Mouse (Mus musculus): ENCODE results near the gene Dlx2.
A peak's percentile ranks its signal among the peaks of the same experiment; 100 is the strongest.

Gene Dlx2

DNA sequence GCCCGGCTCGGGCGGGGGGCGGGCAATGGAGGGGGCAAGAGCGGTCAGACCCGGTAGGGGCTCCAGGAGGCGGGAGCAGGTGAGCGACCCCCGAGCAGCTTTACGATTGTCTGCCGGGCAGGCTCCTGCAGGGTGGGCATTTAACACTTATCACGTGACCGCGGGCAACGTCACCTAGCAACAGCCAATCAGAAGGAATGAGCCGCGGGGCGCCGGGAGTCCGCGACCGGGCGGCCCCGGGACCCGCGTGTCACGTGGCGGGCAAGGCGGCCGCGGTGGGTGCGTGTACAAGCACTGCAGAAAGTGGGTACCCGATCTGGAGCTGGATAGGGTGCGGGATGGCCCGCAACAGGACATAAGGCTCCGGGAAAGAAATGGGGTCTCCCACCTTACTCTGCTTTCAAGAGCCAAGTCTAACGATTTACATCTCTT lies at the start of gene Dlx2:
Dlx2 (minus strand) TSS at position 115 of the 432 bp plus-strand sequence.
- DNase-seq (ENCODE audit: low read depth), result no peak

DNA sequence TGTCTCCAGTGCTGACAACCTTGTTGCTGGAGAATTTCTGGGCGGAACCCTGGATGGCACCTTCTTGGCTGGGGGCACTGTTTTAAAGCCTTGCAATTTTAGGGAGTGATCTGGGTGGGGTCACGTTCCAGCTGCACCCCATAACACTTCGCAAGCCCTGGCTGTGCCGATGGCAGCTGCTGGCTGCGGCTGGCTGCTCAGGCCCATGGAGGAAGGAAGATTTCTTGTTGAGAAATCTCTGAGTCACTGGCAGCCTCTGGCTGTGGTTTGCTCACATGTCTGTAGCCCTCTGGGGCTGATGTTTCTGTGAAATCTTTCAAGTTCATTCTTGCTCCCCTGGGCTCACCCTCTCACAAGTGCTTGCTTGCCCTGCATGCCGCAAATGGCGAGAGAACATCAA lies 47.9 kb upstream of the Dlx2 start:
- DNase-seq (ENCODE audit: low read depth), result no peak

DNA sequence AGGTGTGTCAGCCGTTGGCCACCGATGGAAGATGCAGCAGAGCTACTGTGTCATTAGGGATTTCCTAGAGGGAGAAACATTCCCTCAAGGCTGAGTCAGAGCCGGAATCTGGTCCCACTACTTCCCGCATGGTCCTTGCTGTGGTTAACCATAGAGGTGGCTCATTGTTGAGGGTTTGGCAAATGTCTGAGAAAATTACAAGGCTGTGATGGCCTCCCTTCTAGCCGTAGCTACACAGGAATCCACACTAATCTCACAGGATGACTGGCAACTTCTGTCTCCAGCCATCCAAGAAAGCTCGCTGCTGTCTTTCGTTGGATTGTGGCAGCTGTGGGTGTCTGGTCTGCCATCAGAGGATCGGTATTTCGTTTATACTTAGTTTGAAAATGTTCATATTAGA lies 42.6 kb upstream of the Dlx2 start:
- no peak for DNase-seq (ENCODE audit: low read depth)

DNA sequence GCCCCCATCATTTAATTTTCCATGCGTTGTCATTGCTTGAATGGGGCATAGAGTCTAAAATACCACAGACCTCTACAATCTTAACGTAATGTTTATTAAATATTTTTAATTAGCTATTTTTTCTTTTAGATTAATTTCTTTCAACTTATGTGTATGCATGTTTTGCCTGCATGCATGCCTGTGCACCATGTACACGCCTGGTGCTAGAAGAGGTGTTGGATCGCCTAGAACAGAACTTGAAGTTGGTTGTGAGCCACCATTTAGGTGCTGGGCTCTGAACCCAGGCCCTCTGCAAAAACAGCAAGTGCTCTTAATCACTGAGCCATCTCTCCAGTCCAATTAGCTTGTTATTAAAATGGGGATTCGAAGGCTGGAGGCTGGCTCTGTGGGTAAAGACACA lies 34.9 kb upstream of the Dlx2 start:
- DNase-seq (ENCODE audit: low read depth), result no peak

DNA sequence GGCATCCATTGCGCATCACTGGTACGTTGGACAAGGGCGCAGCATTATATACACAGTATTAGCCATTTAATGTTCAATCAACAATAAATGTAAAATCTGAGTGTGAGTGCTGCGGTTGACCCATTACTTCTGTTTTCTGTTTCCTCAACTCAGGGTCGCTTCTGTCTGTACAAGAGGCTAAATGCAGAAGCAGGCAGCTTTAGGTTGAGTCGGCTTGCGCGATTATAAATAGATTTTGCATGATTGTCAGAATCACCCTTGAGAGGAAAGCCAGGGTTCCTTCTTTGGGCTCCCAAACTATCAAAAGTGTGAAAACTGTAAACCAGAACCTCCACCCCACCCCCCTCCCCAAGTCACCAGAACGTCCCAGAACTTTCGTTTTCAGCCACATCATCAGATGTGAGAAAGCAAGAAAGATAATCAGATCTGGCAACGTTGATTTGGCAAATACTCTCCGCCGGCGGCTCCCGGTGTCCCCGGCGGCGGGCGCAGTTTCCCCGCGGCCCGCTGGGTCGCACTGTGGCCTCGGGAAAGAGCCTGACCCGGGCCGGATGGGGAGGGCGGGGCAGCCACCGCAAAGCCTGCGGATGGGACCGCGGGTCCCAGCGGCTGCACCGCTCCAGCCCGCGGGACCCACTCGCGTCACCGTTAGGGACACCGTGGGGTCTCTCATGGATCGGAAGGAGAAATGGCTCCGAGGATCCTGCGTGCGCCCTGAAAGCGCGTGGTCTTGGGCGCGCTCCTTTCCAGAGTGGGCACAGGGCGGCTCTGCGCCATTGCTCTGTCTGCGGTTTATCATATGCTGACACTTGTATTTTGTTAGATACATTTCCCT lies 34.3 kb upstream of the Dlx2 start:
- DNase-seq (ENCODE audit: low read depth), result no peak

DNA sequence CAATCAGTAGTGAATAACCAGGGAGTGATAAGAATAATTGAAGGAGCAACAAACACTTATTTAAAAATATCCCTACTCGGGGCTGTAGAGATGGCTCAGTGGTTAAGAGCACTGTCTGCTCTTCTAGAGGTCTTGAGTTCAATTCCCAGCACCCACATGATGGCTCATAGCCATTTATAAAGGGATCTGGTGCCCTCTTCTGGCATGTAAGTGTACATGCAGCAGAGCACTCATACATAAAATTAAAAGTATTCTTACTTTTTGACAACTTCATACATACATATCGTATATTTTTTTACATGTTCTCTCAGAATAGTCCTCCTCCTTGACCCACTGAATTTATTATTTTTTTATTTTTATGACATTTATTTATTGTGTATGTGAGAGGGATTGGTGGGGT lies 30.5 kb upstream of the Dlx2 start:
- no peak for DNase-seq (ENCODE audit: low read depth)

DNA sequence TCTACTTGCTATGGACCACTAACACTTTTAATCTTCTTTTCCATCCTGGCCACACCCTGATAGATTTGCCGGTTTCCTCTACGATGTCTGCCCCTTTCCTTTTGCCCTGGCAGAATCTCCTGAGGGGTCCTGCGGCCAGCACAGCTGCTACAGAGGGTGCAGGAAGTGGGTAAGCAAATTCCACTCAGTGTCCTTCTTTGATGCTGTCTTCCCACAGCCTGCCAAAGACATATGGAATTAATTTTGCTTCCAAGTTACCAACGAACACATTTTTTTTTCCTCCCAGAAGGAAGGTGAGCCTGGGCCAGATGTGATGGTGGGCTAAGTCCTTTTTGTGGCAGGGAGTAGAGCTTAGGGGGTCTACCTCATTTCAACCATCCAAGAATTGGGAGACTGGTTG lies 27.2 kb upstream of the Dlx2 start:
- DNase-seq (ENCODE audit: low read depth), result no peak

DNA sequence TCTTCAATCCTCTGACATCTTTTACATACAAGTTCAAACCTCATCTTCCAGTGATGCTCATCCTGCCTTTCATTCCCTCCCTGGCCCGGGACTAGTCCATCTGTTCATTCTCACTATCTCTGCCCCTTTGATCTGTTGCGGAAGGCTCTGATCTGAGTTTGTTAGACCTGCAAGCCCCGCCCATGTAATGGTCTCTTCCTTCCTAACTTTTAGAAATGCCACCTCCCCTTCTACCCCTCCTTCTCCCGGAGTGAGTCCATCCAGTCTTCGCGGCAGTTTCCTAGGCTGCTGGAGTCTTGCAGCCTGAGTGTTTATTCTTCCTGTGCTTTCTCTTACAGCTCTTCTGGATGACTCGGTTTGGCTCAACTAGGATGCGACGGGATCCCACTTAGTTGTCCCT lies 19.9 kb upstream of the Dlx2 start:
- DNase-seq (ENCODE audit: low read depth), result no peak

DNA sequence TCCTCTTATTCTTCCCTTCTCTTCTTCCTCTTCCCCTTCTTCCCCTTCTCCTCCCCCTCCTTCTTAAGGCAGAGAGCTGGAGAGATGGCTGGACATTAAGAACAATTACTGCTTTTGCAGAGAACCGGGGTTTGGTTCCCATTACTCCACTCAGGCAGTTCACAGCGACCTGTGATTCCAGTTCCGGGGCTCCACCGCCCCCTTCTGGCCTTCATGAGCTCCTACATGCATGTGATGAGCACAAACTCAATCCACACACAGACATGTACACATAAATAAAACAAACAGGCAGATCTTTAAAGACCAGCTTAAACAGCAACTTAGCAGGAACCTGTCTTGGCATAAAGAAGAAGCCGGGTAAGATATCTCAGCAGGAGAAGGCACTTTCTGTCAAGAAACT lies 9.5 kb upstream of the Dlx2 start:
- DNase-seq (ENCODE audit: low read depth), result no peak

DNA sequence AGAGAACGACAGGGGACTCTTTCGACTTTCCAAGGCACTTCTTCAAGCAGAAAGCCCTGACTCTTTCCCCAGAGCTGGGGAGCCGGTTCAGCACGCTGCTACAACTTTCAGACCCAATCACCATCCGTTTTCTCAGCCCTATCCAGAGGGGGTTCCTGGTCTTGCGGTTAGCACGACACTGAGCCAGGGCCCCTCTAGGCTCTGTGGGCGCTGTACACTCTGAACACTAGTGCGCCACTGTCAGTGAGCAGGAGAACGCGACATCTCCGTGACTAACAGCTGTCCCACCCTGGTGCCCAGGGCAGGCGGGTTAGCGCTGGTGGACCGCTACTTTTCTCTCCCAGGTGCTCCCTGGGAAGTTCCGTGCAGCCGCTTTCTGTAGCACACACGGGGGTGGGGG lies 5.2 kb upstream of the Dlx2 start:
- no peak for DNase-seq (ENCODE audit: low read depth)

DNA sequence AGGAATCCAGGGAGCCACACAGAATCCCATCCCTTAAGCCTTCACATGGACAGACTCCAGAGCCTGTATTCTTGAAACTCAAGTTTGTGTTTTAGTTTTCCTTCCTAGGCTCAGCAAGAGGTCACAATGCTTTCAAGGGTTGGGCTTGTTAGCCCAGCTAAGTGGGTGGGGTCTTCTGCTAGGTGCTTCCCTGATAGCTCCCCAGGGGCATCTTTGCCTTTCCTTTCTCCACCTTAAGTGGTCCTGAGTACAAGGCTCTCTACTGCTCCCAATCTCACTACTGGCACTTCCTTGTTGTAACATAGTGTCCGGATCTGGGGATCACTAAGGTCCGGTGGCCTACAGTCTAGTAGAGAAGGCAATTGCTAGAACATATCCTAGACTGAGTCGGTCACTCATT lies 3.8 kb upstream of the Dlx2 start:
- no peak for DNase-seq (ENCODE audit: low read depth)

DNA sequence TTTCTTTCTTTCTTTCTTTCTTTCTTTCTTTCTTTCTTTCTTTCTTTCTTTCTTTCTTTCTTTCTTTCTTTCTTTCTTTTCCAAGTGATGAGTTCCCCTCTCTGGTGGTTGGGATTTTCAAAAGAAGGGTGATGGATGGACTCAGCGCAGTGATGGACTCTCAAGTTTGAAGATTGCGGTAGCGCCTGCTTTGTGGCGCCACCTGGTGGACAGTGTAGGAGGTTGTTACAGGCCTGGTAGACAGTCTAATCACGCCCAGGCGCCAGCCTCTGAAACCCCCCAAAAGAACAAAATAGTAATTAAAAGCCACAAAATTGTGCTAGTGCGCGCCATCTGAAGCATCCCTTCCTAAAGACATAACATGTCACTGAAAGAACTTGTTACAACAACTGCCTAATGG lies 1.3 kb upstream of the Dlx2 start:
- DNase-seq (ENCODE audit: low read depth), result peak; percentile 84

DNA sequence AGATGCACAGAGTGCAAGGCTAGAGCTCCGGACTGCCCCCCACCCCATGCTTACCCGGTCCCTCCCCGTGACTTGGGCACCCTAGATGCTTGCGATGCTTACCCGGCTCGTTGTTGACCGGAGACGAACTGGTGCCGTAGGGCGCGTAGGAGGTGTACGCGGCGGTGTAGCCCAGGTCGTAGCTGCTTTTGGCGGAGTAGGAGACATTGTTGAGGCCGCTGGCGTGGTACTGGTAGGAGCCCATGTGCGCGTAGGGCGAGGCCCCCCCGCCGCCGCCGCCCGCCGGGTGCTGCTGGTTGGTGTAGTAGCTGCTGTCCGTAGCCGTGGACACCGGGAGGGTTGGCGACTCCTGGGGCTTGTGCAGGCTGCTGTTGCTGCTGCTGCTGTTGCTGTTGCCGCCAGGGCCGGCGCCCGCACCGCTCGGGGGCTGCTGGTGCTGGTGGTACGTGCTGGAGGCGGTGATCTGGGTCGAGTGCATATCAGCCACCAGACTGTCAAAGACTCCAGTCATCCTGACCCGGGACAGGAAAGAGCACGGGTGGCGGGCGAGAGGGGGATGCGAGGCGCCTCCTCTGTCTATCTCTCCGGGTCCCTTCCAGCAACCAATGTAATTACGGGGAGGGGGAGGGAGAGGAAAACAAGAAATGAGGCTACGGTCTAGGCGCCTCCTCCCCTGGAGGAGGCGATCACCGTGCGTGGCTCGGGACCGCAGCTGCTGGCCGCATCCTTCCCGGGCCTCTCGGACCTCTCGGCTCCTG lies 493 bp downstream of the Dlx2 start:
- no peak for DNase-seq (ENCODE audit: low read depth)

DNA sequence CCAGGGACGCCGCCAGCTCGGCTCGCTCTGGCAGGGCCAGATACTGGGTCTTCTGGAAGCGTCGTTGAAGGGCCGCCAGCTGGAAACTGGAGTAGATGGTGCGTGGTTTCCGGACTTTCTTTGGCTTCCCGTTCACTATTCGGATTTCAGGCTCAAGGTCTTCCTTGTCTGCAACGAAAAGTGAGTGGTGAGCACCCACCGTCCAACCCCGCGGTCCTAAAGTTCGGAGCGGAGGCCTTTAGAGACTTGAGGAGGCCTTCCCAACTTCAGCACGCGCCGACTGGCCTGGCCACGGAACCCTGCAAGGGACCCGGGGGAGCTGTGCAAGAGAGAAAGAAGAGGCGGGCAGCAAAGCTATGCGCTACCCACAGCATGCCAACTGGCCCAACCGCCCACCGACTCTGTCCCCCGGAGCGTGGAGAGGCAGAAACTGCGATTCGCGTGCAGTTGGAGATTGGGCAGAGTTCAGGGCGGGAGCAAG lies 1.1 kb downstream of the Dlx2 start:
- DNase-seq (ENCODE audit: low read depth), result no peak

DNA sequence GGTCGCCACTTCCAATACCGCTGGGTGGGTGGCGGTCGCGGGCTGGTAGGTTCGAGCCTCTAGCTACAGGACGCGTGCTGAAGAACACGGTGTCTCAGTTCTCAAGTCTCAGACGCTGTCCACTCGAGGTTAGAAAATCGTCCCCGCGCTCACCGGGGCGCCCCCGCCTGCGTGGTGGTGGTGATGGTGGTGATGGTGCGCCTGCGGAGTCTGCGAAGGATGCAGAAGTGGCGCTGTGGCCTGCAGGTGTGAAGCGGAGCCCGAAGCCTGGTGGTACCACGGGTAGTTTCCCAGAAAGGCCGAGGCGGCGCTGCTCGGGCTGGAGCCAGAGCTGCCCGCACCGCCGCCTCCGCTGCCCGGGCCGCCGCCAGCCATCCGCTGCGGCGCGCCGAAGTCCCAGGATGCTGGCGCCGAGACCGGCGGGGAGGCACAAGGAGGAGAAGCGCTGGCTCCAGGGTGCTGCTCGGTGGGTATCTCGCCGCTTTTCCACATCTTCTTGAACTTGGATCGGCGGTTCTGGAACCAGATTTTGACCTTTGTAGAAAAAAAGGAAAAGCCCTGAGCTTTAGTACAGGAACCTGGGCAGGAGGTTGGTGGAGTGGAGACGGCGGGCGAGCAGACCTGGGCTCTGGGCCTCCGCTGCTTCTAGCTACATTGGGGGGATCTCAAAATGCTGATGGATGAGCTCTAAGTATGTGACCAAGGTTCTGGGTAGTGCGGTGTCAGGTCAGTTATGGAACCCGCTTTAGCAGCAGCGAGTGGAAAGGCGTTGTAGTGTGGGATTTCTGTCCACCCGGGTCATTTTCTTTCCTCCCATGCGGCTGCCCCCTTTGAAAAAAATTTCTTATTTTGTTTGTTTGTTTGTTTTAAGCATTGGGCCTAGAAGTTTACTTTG lies 1.9 kb downstream of the Dlx2 start:
- no peak for DNase-seq (ENCODE audit: low read depth)

DNA sequence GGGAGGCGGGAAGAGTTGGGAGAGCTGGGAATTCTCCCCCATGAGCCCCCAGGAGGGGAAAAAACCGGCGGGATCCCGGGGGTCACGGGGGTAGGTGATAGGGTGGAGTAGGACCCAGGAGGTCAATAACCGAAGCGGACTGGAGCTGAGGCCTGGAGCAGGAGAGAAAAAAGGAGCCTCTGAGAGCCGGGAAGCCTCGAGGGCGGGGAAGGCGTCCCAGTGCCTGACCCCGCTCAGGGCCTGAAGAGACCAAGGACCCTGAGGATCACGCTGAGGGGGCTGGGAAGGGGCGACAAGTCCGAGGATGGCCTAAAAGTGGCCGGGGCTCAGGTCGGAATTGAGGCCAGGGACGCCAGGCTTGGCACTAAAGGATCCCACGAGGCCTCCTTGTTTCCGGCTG lies 2.6 kb downstream of the Dlx2 start:
- DNase-seq (ENCODE audit: low read depth), result no peak

DNA sequence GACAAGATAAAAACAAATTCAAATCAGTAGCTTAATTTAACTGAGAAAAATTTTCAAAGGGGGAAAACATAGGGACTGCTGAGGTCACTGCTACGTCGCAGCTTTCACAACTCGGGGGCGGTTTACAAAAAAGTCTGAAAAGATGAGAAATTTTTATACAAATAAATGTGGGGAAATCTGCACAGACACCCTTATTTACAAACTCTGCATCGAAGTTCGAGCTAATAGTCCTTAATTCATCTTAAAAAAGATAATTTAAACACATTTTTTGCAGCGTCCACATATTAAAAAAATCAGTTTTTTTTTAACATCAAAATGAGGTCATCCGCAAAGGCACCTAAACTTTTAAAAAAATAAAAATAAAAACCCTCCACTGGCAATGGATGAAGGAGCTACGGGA lies 3.0 kb downstream of the Dlx2 start:
- DNase-seq (ENCODE audit: low read depth), result no peak

DNA sequence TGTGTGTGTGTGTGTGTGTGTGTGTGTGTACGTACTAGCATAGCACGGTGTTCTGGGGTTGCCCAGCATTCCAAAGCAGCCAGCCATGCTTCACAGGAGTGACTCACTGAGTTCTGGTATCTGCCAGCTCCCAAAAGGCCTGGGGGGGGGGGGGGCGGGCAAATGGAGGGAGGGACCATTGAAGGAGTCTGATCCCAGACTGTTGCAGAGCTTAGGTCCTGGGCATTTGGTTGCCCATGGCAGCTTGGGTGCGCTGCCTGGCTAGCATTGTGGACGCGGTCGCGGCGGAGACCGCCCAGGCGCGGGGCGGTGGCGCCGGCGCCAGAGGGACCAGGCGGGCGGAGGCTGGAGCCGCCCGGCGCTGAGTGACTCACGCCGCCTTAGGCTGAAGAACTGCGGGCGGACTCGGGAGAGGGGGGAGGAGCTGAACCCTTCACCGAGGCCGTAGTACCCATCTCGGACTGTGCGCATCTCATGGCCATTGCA lies 3.7 kb downstream of the Dlx2 start:
- DNase-seq (ENCODE audit: low read depth), result no peak

DNA sequence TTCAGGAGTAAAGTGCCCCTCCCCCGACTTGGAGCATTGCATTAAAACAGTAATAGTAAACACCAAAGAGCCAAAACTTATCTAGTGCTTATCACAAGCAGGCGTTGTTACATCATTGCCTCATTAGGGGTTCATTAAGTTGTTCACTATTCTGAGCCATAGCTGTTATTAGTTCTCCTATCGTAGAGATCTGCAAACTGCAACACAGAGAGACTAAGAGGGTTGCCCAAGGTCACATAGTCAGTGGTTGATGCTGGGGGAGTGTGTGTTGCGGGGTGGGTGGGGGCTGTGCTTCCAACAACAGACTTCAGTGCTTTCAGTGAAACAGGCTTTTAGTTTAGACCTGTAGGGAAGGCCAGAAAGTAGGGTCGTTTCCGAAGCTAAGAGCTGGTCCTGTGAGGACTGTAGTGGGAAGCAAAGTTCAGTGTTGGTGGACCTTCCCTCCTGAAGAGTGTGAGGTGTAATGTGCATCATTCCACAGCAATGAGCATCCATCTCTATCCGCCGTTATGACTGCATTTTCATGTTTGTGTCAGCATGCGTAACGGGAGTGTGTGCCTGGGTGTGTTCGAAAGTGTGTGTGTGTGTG lies 4.2 kb downstream of the Dlx2 start:
- no peak for DNase-seq (ENCODE audit: low read depth)

DNA sequence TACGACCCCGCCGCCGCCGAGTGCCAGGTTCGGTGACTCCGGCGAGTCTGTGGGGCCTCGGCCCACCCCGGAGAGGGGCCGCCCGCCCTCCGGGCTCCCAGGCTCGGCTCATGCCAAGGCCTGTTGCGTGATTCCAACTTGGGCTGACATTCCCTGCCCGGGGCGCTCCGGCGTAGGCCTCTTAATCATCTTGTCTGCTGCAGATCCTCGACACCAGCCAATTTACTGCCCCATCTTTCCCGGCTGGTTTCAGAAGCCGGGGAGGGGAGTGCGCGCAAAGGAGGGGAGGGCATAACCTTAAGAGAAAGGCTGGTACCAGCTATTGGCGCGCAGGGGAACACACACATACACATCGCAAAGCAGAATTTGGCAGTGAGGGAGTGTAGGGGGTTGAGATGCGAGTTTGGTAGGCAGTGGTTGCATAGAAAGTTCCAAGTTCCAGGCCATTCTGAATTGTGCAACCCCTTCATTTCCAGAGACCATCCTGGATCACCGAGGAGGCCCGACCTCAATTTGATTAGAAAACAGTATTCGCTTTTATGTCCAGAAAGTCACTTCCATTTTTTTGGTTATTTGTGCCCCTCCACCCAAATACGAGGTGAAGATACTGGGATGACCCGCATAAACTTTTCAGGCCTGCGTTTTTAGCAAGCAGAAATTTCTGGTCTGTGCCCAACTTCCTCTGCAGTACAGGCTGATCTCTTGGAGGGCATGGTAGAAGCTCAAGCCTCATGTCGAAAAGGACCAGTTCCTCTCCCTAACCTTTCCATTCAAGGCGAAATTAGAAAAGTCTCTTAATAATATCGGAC lies 4.9 kb downstream of the Dlx2 start:
- DNase-seq (ENCODE audit: low read depth), result no peak
